Mouse (Mus musculus) testis, adult 2 months (tissue): ENCODE results near the gene Lsm11.

Experiments used
- CTCF ChIP-seq: fragments of 200-500 bp; IDR thresholded peaks from 2 replicates; pipeline ENCODE4 v1.5.1; 2012; ENCODE audit warnings: low read depth, mild to moderate bottlenecking, inconsistent platforms, low read length, moderate library complexity; ENCODE audit not compliant: control insufficient read depth, insufficient read depth, insufficient replicate concordance
- POLR2A ChIP-seq: fragments of 200-500 bp; IDR thresholded peaks from 2 replicates; pipeline ENCODE4 v1.6.1; 2012; ENCODE audit warnings: low read depth, mild to moderate bottlenecking, inconsistent platforms, low read length, moderate library complexity; ENCODE audit not compliant: control insufficient read depth

DNA sequence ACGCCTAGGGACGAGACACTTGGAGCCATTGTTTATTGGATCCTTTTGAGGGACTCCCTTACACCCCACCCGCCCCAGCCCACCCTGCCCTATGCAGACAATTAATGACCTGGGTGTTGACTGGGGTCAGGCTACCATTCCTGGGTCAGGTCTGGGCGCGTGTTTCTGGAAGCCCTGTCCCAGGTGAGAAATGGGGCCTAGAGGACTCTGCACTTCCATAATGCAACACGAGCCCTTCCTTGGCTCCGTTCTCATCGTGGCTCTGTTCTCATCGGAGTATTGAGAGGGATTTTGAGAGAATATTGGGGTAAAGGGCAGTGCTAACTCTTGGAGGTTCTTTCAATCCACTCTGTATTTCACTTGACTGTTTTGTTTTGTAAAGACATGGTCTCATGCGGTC, 28.5 kb downstream of the Lsm11 start:
- TF ChIP-seq CTCF (no peak), POLR2A (no peak)
